Mouse (Mus musculus): Measurements from ENCODE around the gene Traf5.

Gene Traf5

GRCm38 (mm10) chr1:191974509-191975405 lies 117.6 kb downstream of the Traf5 start:
- DNase-seq (ENCODE audit: low spot score in 2 of 2), result no peak

- no peak for DNase-seq (ENCODE audit: low spot score in 2 of 2)
Measured at GRCm38 (mm10) chr1:191969939-191970338, 122.4 kb downstream of the Traf5 start.

GRCm38 (mm10) chr1:191964773-191965481 lies 127.4 kb downstream of the Traf5 start:
- peak in 1 of 2 experiments; percentile 69 for DNase-seq (ENCODE audit: low spot score in 2 of 2)

- DNase-seq (ENCODE audit: low spot score in 2 of 2), result peak in 1 of 2 experiments; percentile 74
Measured at GRCm38 (mm10) chr1:191963948-191964772, 128.2 kb downstream of the Traf5 start.

GRCm38 (mm10) chr1:191963413-191963812 lies 128.9 kb downstream of the Traf5 start:
- DNase-seq (ENCODE audit: low spot score in 2 of 2), result no peak

GRCm38 (mm10) chr1:191960946-191961345 lies 131.4 kb downstream of the Traf5 start:
- DNase-seq (ENCODE audit: low spot score in 2 of 2), result no peak

DNA sequence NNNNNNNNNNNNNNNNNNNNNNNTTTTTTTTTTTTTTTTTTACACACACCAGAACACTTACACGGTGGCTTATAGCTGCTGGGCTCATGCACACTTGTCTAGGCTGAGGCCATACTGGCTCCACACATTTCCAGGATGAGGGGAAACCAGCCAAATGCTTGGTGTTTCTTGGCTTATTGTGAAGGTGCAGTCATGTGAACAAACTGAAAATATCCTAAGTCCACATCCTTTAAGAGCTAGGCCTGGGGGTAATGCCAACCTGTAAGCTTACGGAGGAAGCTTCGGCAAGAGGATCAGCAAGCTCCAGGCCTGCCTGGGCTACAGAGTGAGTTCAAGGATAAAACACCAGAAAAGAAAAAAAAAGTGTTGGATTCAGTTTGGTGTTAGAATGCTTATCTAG lies 135.0 kb downstream of the Traf5 start:
- no peak for DNase-seq (ENCODE audit: low spot score in 2 of 2)

GRCm38 (mm10) chr1:191956871-191957270 lies 135.5 kb downstream of the Traf5 start:
- no peak for DNase-seq (ENCODE audit: low spot score in 2 of 2)

DNA sequence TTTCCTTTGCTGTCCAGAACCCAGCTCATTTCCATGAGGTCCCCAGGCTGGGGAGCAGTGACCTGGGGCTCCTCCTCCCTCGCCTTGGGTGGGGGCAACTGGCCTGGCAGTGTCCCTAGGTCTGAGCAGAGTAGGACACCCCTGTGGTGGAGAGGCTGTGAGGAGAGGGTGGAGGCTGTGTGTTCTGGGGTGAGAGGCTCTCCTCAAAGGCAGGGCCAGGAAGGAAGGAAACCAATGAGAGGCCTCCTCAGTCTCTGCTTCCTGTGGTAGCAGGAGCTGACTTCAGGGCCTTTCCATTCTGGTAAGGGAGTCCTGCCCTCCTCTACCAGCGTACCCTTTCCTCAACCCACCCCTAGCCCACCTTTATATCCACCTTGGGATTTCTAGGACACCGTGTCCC lies 136.1 kb downstream of the Traf5 start:
- no peak for DNase-seq (ENCODE audit: low spot score in 2 of 2)

GRCm38 (mm10) chr1:191955101-191955500 lies 137.3 kb downstream of the Traf5 start:
- DNase-seq (ENCODE audit: low spot score in 2 of 2), result no peak

DNA sequence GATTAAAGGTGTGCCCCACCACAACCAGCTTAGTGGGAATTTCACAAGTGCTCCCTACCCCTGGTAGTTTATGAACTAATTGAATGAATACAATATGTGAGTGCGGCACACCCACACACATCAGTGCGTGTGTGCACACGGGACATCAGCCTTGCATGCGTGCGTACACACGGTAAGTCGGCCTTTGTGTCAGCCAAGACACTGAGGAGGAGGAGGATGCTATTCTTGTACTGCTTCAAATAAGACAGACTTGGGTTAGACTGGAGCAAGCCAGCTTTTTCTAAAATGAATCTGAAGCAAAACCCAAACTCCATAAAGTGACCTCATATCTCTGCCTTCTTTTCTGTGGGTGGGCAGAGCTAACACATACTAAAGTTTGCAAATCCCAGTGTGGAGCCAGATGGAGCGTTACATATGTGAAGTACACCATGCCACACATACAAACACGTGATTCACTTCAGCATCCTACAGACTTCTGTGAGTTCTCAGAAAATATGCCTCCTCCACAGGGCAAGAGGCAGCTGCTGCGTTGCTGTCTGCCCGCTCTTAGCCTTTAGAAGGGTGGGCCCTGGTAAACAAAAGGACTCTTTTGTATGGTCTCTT lies 139.5 kb downstream of the Traf5 start:
- peak; percentile 31 to 65 for DNase-seq (ENCODE audit: low spot score in 2 of 2)

- DNase-seq (ENCODE audit: low spot score in 2 of 2), result no peak
Measured at GRCm38 (mm10) chr1:191950611-191951010, 141.7 kb downstream of the Traf5 start.

- DNase-seq (ENCODE audit: low spot score in 2 of 2), result no peak
Measured at GRCm38 (mm10) chr1:191948600-191948999, 143.8 kb downstream of the Traf5 start.

GRCm38 (mm10) chr1:191947796-191948195 lies 144.6 kb downstream of the Traf5 start:
- DNase-seq (ENCODE audit: low spot score in 2 of 2), result no peak
